Mouse (Mus musculus): ENCODE results near the gene Tfdp2. TPM values are rescaled to one million over a fixed set of nuclear protein-coding genes. Genes with fewer than 3 reads are reported as not detected.
A peak's percentile ranks its signal among the peaks of the same experiment; 100 is the strongest.
"Not testable (repeated sequence)": the region's sequence is repeated elsewhere in the genome, so short reads cannot be mapped to it uniquely, and the experiment has no call there.

The Tfdp2 gene
- 10 to 100 TPM; 21.0 to 24.5 TPM for total RNA-seq (2021)
- long read RNA-seq, full-length matches to known transcripts, result 2 of 17 reads
- long read RNA-seq, partial matches to known transcripts, result 1 of 17 reads
- long read RNA-seq, other reads (novel, unspliced or antisense), result 14 of 17 reads

DNA sequence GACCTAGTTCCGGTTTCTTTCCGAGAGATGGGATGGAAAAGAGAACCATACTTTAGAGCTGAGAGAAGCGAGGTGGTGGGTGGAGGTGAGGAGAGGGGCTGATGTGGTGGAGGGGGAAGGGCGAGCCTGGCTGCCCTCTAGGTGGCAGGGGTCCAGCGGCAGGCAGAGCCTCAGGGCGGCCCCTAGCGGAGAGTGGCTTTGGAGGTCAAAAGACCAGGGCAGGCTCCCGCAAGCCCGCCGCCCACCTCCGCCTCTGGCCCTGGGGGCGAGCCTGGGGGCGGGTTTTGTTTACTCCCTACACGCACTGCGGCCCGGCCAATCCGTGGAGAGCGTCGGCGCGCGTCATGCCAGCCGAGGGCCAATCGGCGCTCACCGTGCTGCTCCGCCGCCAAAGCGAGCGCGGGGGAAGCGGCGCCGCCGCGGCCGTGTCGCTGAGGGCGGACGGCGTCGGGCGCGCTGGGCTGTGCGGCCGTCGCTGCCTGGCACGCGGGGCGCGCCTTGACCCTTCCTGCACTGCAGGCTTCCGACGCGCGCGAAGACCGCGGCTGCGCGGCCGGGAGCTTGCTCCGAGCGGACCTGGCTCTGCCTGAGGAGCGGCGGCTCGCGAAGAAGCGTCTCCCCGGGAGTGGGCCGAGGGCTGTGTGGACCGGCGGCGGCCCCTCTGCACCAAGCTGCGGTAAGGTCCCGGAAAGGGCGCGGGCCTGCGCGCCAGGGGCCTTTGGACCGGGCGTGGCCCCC, at the start of gene Tfdp2:
Tfdp2 (plus strand) TSS at position 391 of the 738 bp plus-strand sequence.
- peak; percentile 83 to 85 for DNase-seq (ENCODE audit: low spot score in 2 of 2)

GRCm38 (mm10) chr9:96152801-96153200, 43.3 kb upstream of the Tfdp2 start:
- DNase-seq (ENCODE audit: low spot score in 2 of 2), result no peak

DNA sequence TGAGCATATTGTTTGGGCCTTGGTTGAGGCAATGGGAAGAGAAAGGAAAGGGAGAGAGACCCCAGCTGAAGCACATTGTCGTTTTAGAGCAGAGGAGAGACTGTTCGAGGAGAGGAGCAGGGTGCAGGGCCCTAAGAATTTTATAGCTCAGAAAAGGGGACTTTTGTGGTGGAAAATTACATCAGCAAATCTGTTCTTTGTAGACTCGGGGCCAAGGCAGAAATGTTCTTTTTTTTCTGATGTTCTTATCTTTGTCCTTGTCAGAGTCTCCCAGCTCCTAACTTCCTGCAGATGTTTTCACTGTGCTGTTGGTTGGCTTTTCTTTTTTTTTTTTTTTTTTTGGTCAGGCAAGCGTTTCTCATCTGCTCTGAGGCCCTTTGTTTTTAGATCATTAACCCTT, 37.6 kb upstream of the Tfdp2 start:
- no peak for DNase-seq (ENCODE audit: low spot score in 2 of 2)

DNA sequence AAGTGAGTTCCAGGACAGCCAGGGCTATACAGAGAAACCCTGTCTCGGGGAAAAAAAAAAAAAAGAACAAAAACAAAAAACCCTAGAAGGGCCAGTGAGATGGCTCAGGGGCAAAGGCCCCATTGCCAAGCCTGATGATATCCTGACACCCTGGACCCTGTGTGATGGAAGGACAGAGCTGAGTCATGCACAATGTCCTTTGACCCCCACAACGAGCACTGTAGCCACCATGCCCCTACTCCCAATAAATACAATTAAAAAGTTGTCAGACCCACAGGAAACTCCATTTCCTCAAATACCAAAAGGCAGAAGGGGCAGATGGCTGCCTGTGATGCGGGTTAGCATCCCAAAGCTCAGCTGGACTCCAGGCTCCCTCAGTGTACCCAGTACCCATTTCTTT, 37.0 kb upstream of the Tfdp2 start:
- no peak for DNase-seq (ENCODE audit: low spot score in 2 of 2)

GRCm38 (mm10) chr9:96160767-96161166, 35.3 kb upstream of the Tfdp2 start:
- no peak for DNase-seq (ENCODE audit: low spot score in 2 of 2)

- no peak for DNase-seq (ENCODE audit: low spot score in 2 of 2)
These were observed 33.7 kb upstream of the Tfdp2 start for GRCm38 (mm10) chr9:96162421-96162820.

GRCm38 (mm10) chr9:96163443-96163842, 32.6 kb upstream of the Tfdp2 start:
- no peak for DNase-seq (ENCODE audit: low spot score in 2 of 2)

DNA sequence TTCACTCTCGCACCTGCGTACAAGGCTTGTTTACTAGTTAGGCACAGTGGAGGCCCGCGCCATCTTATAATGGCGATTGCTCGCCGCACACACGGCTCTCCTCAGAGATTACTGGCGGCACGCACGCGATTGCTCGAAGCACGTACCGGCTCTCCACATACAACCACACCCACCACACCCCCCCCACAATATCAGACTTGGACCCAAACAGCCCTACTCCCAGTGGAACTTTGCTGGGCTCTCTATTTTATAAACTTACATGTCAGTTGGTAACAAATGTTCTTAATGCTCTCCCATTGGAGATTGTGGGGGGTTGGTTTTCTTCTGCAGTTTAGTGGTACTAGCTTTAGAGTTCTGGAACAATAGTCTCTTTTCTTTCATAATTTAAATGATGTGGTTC, 32.1 kb upstream of the Tfdp2 start:
- DNase-seq (ENCODE audit: low spot score in 2 of 2), result not testable (repeated sequence)

- DNase-seq (ENCODE audit: low spot score in 2 of 2), result peak; percentile 73 to 75
These were observed 28.9 kb upstream of the Tfdp2 start for GRCm38 (mm10) chr9:96167168-96167585.

GRCm38 (mm10) chr9:96170600-96170999, 25.5 kb upstream of the Tfdp2 start:
- DNase-seq (ENCODE audit: low spot score in 2 of 2), result no peak

- DNase-seq (ENCODE audit: low spot score in 2 of 2), result no peak
These were observed 11.2 kb upstream of the Tfdp2 start for GRCm38 (mm10) chr9:96184909-96185308.

- no peak for DNase-seq (ENCODE audit: low spot score in 2 of 2)
These were observed 9.4 kb upstream of the Tfdp2 start for GRCm38 (mm10) chr9:96186701-96187100.

- peak; percentile 31 to 59 for DNase-seq (ENCODE audit: low spot score in 2 of 2)
These were observed 634 bp downstream of the Tfdp2 start for GRCm38 (mm10) chr9:96196636-96197181.

GRCm38 (mm10) chr9:96197806-96198205, 1.7 kb downstream of the Tfdp2 start:
- no peak for DNase-seq (ENCODE audit: low spot score in 2 of 2)

DNA sequence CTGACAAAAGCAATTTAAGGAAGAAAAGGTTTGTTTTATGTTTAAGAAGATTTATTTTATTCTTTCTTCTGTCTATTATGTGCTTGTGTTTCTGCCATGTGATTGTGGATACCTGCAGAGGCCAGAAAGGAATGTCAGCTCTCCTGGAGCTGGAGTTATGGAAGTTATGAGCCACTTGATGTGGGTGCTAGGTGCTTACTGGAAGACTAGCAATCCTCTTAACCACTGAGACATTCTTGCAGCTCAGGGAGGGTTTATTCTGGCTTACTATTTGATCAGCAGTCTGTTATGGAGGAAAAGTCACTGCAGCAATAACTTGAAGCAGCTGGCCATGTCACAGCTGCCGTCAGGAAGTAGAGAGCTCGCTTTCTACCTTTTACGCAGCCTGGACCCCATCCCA, 7.6 kb downstream of the Tfdp2 start:
- DNase-seq (ENCODE audit: low spot score in 2 of 2), result no peak

- no peak for DNase-seq (ENCODE audit: low spot score in 2 of 2)
These were observed 11.4 kb downstream of the Tfdp2 start for GRCm38 (mm10) chr9:96207428-96207827.

GRCm38 (mm10) chr9:96213036-96213645, 17.1 kb downstream of the Tfdp2 start:
- DNase-seq (ENCODE audit: low spot score in 2 of 2), result no peak

DNA sequence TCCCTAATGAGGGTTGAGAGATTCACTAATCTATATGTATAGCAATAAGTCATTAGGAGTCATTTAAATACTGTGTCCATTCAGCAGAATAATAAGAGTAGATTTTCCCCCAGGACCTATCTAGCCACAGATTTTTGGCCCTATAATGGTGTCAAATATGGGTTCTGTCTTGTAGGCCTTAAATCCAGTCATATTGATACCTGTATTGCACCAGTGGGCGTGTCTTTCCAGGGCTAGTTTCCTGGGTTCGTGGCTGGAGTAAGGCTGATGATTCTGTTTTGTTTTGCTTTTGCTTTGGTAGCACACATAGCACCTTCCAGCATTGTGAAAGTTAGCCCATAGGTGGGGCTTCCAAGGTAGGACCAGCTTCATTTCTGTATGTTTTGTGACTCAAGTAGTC, 18.1 kb downstream of the Tfdp2 start:
- DNase-seq (ENCODE audit: low spot score in 2 of 2), result no peak

DNA sequence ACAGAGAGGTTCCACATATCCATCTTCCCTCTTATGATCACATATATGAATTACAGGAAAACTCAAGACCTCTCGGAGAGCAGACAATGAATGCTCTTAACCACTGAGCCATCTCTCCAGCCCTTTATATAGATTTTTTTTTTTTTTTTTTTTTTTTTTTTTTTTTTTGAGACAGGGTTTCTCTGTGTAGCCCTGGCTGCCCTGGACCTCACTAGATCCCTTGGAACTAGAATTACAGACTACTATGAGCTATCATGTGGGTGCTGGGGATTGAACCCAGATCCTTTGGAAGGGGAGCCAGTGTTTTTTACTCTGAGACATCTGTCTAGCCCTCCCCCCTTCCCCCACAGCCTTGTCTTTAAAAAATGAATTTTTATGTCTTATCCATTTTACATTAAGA, 21.2 kb downstream of the Tfdp2 start:
- no peak for DNase-seq (ENCODE audit: low spot score in 2 of 2)

GRCm38 (mm10) chr9:96217799-96218198, 21.7 kb downstream of the Tfdp2 start:
- no peak for DNase-seq (ENCODE audit: low spot score in 2 of 2)

DNA sequence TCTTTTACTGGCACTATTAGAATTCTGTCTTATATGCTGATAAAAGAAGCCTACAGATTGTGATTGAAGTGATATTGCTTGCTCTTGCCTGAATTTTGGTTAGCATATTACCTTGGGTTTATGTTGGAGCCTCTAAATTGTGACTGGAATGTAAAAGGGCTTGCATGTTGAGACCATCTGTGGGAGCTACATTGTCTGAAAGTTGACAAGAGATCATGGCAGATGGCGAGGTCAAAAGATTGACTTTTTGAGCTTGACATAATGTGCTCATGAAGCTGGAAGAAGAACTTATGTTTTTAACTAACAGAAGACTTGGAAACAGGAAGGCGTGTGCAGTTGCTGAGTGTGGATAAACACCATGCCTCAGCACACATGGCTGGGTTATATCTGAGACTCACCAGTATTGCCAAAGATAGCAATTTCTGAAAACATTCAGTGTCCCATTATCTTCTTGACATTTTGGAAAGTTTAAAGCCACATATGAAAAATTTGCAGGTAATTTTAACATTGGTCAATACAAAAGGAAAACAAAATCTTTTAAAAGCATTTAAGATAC, 23.1 kb downstream of the Tfdp2 start:
- no peak for DNase-seq (ENCODE audit: low spot score in 2 of 2)

DNA sequence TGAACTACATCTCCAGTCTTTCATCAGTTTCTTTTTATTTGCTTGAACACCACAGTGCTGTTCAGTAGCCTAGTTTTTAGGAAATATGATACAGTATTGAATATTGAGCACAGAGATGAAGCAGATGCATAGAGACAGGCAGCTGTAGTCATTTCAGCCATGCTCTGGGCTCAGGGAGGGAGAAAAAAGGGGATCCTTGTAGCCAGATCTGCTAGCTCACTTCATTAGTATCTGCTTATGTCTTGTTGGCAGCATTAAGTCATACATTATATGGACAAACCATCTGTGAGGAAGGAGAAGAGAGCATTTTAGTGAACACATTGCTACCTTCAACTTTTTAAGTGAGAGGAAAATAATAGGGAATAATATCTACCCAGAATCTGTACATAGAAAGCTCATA, 24.3 kb downstream of the Tfdp2 start:
- no peak for DNase-seq (ENCODE audit: low spot score in 2 of 2)
